Mouse (Mus musculus) heart, embryonic 14.5 days (tissue): Measurements from ENCODE around the gene Alg5. TPM values are rescaled to one million over a fixed set of nuclear protein-coding genes. Genes with fewer than 3 reads are reported as not detected.
"Not testable (repeated sequence)": the region's sequence is repeated elsewhere in the genome, so short reads cannot be mapped to it uniquely, and the experiment has no call there.

Experiments used
- ATAC-seq: fragments of 200-750 bp; cut with Nextera tagmentation; 2 replicates; pipeline ENCODE4 v1.8.0; 2017; ENCODE audit warnings: low read depth, moderate TSS enrichment; ENCODE audit not compliant: insufficient number of reproducible peaks, insufficient read depth, low FRiP score
- H3K27ac ChIP-seq, 2 experiments: fragments of 200-500 bp in 1 of 2; fragments of 300-500 bp in 1 of 2; sonication (generic) in 1 of 2; replicated peaks in 1 of 2; 2 replicates each; pipeline ENCODE4 v1.5.1; 2012 to 2014; ENCODE audit warnings: low read depth in 2 of 2, low read length in 2 of 2, control low read depth in 1 of 2, mild to moderate bottlenecking in 1 of 2, mixed read lengths in 1 of 2; ENCODE audit not compliant: control insufficient read depth in 1 of 2, insufficient read depth in 1 of 2
- H3K27me3 ChIP-seq: fragments of 300-500 bp; sonication (generic); 2 replicates; pipeline ENCODE4 v1.6.1; 2014; ENCODE audit warnings: mild to moderate bottlenecking, low read length, control low read depth; ENCODE audit not compliant: control insufficient read depth, insufficient read depth
- H3K36me3 ChIP-seq: fragments of 300-500 bp; sonication (generic); 2 replicates; pipeline ENCODE4 v1.6.1; 2014; ENCODE audit warnings: mild to moderate bottlenecking, control low read depth, low read length, mixed read lengths; ENCODE audit not compliant: control insufficient read depth, insufficient read depth
- H3K4me1 ChIP-seq, 2 experiments: fragments of 200-500 bp in 1 of 2; fragments of 300-500 bp in 1 of 2; sonication (generic) in 1 of 2; 2 replicates each; pipeline ENCODE4 v1.6.1; 2012 to 2014; ENCODE audit warnings: low read length in 2 of 2, control low read depth in 1 of 2, mixed read lengths in 1 of 2; ENCODE audit not compliant: control insufficient read depth in 2 of 2, insufficient read depth in 2 of 2
- H3K4me2 ChIP-seq: fragments of 300-500 bp; sonication (generic); 2 replicates; pipeline ENCODE4 v1.6.1; 2014; ENCODE audit warnings: mild to moderate bottlenecking, low read length
- H3K4me3 ChIP-seq, 2 experiments: fragments of 200-500 bp in 1 of 2; fragments of 300-500 bp in 1 of 2; sonication (generic) in 1 of 2; 2 replicates each; pipeline ENCODE4 v1.5.1; 2012 to 2014; ENCODE audit warnings: low read length in 2 of 2, mild to moderate bottlenecking in 2 of 2, control low read depth in 1 of 2, low read depth in 1 of 2, moderate library complexity in 1 of 2; ENCODE audit not compliant: control insufficient read depth in 1 of 2, insufficient read depth in 1 of 2
- H3K9ac ChIP-seq: fragments of 300-500 bp; sonication (generic); 2 replicates; pipeline ENCODE4 v1.6.1; 2014; ENCODE audit warnings: mild to moderate bottlenecking, low read length
- H3K9me3 ChIP-seq: fragments of 300-500 bp; sonication (generic); 2 replicates; pipeline ENCODE4 v1.6.1; 2016; ENCODE audit warnings: low read length, control low read depth; ENCODE audit not compliant: control insufficient read depth
- WGBS: fragments of 180-500 bp; shearing (Covaris S2); extraction: QIAGEN DNeasy Blood & Tissue Kit; methylation state at CpG from one replicate; pipeline ENCODE4 v1.1.7; 2014; 5-methylcytosine and 5-hydroxymethylcytosine counted together
- polyA plus RNA-seq: library from polyadenylated mRNA; unstranded; fragments of >200 nt; fragmentation: Nextera tagmentation; extraction: Ambion mirVana; gene quantifications from 2 replicates; pipeline ENCODE4 v1.2.1, GENCODE M21; 2014

Alg5 gene
- polyA plus RNA-seq, result 37.4 and 41.6 TPM in 2 replicates

DNA sequence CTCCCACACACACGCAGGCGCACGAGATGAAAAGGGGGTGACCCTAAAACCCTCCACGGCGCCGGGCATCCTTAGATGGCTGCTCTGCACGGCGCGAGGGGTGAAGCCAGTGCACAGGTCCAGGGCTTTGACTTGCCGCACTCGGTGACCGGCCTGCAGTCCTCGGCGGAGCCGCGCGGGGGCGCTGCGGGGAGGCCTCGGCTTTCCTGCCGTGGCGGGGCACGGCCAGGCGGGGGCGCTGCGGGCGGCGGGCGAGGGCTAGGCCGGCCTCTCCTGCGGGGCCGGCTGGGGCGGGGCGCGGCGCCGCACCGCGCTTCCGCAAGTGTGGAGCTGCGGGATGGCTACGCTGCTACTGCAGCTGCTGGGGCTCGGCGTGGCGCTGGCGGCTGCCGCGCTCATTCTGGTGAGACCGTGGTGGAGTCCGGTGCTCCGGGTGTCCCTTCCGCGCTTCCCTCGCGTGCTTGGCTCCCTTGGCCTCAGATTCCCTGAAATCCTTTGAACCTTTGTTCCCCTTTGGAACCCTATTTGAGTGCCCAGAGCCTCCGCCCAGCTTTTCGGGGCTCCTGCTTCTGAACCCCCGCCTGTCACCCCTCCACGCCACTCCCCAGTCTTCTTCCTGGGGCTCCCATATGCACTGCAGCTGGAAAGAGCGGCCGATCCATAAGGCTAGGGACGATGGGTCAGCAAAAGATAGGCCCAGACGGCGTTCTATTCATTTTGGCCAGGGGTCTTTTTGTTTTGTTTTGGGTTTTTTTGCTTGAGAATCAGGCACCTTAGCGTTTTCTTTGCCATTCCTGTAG, at the start of gene Alg5, which contains the start of gene Exosc8:
Gene Alg5, plus strand, starts transcription at position 293 of the 800 bp plus-strand sequence.
Gene Exosc8, minus strand, starts transcription at position 147 of the 800 bp plus-strand sequence.
- Histone ChIP-seq H3K4me2 (peak within 1 kb of the TSS; percentile 90), H3K27ac (peak within 1 kb of the TSS; percentile 98 to 100), H3K4me3 (peak within 1 kb of the TSS; percentile 78 to 89), H3K9me3 (no peaks in the 10 kb centered on the region), H3K9ac (peak within 1 kb of the TSS; percentile 97), H3K4me1 (peaks cover 0 to 12% of the 10 kb centered on the region in 2 experiments; a peak in 1 of 4 replicates), H3K36me3 (peaks cover 47% of the 10 kb centered on the region), H3K27me3 (no peaks in the 10 kb centered on the region)
- under 1% methylated on average over 63 of the region's 65 CpGs for WGBS
- ATAC-seq, result peak; percentile 85

DNA sequence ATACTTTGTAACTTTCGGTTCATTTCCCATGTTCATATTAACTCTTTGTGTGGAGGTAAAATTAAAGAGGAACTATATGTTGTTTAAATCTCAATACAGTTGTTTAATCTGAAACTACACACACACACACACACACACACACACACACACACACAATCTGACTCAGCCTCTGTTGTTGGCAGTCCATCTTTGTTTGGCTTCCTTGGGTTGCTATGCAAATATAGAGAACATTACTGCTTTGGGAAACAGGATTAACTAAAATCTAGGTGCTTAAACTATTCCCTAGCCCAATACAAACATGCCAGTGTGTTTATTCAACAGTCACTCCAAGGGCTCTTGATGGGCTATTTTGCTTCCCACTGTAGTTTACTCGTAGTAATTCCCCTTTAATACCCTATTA, 48.1 kb upstream of the Alg5 start:
- ATAC-seq, result no peak
- 75% methylated on average over 2 of the region's 2 CpGs for WGBS
- Histone ChIP-seq H3K27me3 (no peaks in the 10 kb centered on the region), H3K9me3 (no peaks in the 10 kb centered on the region), H3K4me1 (no peaks in the 10 kb centered on the region; a peak in 1 of 4 replicates), H3K36me3 (no peaks in the 10 kb centered on the region), H3K4me3 (no peak overlapping the region), H3K4me2 (no peak overlapping the region), H3K9ac (no peak overlapping the region), H3K27ac (no peak overlapping the region)

DNA sequence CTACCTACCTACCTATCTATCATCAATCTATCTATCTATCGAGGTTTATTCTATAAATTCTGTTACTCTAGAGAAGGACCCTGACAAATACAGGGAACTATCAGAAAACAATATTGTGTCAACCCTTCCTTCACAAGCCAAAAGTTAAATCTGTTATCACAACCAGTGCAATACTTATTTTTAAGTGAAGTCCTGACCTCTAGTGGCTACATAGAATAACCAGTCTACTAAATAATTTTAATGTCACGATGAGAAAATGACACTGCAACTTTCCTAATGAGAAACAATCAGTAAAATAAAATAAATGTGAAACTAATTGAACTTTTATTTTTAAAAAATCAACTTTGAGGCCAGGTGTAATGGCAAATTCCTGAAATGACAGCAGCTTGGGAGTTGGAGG, 46.2 kb upstream of the Alg5 start:
- H3K9ac ChIP-seq, result no peak overlapping the region
- WGBS, result 32% methylated on average over 2 of the region's 2 CpGs
- no peak for ATAC-seq
- H3K9me3 ChIP-seq, result no peaks in the 10 kb centered on the region
- H3K4me3 ChIP-seq, result no peak overlapping the region
- H3K4me1 ChIP-seq, result no peaks in the 10 kb centered on the region; a peak in 1 of 4 replicates
- no peak overlapping the region for H3K27ac ChIP-seq
- H3K4me2 ChIP-seq, result no peak overlapping the region
- no peaks in the 10 kb centered on the region for H3K27me3 ChIP-seq
- H3K36me3 ChIP-seq, result no peaks in the 10 kb centered on the region

DNA sequence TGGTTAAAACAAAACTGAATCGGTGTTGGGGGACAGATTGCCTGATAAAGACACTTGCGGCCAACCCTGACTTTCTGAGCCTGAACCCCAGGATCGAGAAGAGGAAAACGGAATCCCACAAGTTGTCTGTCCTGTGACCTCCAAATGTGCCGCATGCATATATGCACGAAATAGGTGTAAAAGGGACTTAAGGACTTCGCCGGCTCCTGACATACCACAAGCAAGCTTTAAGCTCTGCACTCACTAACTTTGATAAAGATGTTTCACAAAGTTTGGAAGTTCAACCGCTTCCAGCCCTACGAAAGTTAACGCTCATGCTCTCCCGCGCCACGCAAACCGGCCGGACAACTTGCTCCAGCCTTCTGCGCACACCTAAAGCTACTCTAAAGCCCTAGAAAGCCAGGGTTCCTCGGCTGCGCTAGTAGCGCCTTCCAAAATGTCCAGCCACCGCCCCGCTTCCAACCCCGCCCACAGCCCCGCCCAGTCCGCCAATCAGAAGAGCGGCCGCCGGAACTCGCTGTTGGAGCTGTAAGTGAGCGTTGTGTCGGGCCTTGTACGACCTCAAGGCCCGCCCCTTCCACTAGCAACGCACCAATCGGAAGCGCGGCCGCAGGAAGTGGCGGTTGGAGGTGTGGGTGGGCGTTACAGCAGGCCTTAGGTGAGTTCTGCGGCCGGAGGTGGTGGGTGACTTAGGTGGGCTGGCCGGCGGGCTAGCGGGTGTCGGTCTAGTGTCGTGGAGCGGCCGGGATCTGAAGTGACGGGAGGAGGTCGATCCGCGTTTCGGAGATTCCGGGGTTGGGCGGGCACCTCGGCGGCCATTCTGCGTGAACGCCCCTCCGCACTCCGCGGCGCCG, 42.9 kb upstream of the Alg5 start, which contains the start of gene Supt20:
Gene Supt20, plus strand, starts transcription at position 606 of the 854 bp plus-strand sequence.
- peak within 1 kb of the TSS; percentile 89 for H3K9ac ChIP-seq
- no peaks in the 10 kb centered on the region for H3K9me3 ChIP-seq
- H3K4me2 ChIP-seq, result peak within 1 kb of the TSS; percentile 93
- H3K27ac ChIP-seq, result peak within 1 kb of the TSS; percentile 93 to 95
- H3K36me3 ChIP-seq, result peaks cover 26% of the 10 kb centered on the region
- peak within 1 kb of the TSS; percentile 83 to 86 for H3K4me3 ChIP-seq
- no peaks in the 10 kb centered on the region for H3K27me3 ChIP-seq
- 2% methylated on average over 65 of the region's 65 CpGs for WGBS
- no peaks in the 10 kb centered on the region; a peak in 1 of 4 replicates for H3K4me1 ChIP-seq
- peak; percentile 98 for ATAC-seq

DNA sequence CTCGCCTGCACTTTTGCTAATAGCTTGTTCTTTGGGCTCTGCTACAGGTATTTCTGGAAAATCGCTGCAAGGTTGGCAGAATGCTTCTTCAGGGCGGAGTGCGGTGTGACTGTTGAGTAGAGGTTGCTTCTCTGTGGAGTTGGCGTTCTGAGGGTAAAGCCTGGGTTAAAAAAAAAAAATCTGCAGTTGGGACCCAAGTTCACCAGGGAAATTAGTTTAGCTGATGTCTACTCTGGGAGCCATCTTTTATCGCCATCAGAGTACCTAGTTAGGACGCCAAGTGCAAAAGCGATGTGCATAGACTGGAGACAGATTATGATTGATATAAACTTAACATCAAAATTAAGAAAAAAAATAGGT, 42.3 kb upstream of the Alg5 start:
- Histone ChIP-seq H3K27ac (peak overlapping the region; percentile 93 to 95), H3K9me3 (no peaks in the 10 kb centered on the region), H3K36me3 (peaks cover 31% of the 10 kb centered on the region), H3K4me3 (peak overlapping the region; percentile 83 to 86), H3K27me3 (no peaks in the 10 kb centered on the region), H3K4me1 (no peaks in the 10 kb centered on the region; a peak in 1 of 4 replicates), H3K9ac (peak overlapping the region; percentile 89), H3K4me2 (peak overlapping the region; percentile 73)
- under 1% methylated on average over 8 of the region's 8 CpGs for WGBS
- ATAC-seq, result no peak

DNA sequence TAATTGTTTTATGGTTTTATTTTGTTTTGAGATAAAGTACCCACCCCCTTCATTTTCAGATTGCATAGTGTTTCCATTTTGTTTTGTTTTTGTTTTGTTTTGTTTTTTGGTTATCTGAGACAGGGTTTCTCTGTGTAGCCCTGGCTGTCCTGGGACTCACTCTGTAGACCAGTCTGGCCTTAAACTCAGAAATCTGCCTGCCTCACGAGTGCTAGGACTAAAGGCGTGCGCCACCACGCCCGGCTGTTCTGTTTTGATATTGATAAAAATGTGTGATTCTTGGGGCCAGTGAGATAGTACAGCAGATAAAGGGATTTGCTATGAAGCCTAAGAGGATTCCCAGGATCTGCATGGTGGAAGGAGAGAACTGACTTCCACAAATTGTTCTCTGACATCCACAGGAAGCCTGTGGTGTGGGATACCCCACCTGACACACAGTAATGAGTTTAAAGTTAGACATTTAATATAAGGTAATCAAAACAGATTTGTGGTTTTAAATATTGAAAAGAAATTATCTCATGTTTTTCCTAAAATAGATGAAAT, 35.5 kb upstream of the Alg5 start:
- Histone ChIP-seq H3K27me3 (no peaks in the 10 kb centered on the region), H3K36me3 (peaks cover 87% of the 10 kb centered on the region), H3K9ac (no peak overlapping the region), H3K9me3 (no peaks in the 10 kb centered on the region), H3K27ac (no peak overlapping the region), H3K4me3 (no peak overlapping the region), H3K4me1 (no peaks in the 10 kb centered on the region), H3K4me2 (no peak overlapping the region)
- ATAC-seq, result no peak
- WGBS, result 52% methylated on average over 5 of the region's 5 CpGs

DNA sequence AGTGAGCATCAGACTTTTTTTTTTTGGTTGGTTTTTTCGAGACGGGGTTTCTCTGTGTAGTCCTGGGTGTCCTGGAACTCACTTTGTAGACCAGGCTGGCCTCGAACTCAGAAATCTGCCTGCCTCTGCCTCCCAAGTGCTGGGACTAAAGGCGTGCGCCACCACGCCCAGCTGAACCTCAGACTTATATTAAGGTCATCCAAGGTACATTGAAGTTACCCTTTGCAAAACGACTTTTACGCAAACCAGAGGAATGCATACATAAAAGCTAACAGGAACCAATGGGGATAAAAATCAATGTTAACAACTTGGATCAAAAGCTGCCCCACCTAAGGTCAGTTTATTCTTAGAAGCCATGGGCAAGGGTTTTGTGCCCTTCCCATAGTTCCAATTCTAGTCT, 31.2 kb upstream of the Alg5 start:
- not testable (repeated sequence) for H3K4me1 ChIP-seq, H3K4me3 ChIP-seq, H3K9ac ChIP-seq, H3K9me3 ChIP-seq, H3K27me3 ChIP-seq, ATAC-seq, H3K27ac ChIP-seq, H3K4me2 ChIP-seq
- whole genome bisulfite sequencing, result 95% methylated on average over 8 of the region's 8 CpGs
- H3K36me3 ChIP-seq, result peaks cover 92% of the 10 kb centered on the region
